Mouse (Mus musculus) liver, embryonic 13.5 days (tissue): ENCODE measurements around the gene Arl13a. TPM values are rescaled to one million over a fixed set of nuclear protein-coding genes. Genes with fewer than 3 reads are reported as not detected.

ENCODE experiments used
- ATAC-seq: fragments of 200-750 bp; cut with Nextera tagmentation; 2 replicates; pipeline ENCODE4 v1.8.0; 2017; ENCODE audit warnings: low read depth, mild to moderate bottlenecking, moderate number of reproducible peaks, moderate library complexity
- DNase-seq: peaks from one replicate; pipeline ENCODE4 v3.0.0; 2022
- H3K27ac ChIP-seq: fragments of 300-500 bp; sonication (generic); 2 replicates; pipeline ENCODE4 v1.5.1; 2015; ENCODE audit warnings: moderate library complexity, mild to moderate bottlenecking, inconsistent platforms
- H3K27me3 ChIP-seq: fragments of 300-500 bp; sonication (generic); 2 replicates; pipeline ENCODE4 v1.6.1; 2015; ENCODE audit warnings: mild to moderate bottlenecking, inconsistent platforms
- H3K36me3 ChIP-seq: fragments of 300-500 bp; sonication (generic); 2 replicates; pipeline ENCODE4 v1.6.1; 2015; ENCODE audit warnings: mild to moderate bottlenecking, inconsistent platforms
- H3K4me1 ChIP-seq: fragments of 300-500 bp; sonication (generic); replicated peaks from 2 replicates; pipeline ENCODE4 v1.6.1; 2015; ENCODE audit warnings: inconsistent platforms
- H3K4me2 ChIP-seq: fragments of 300-500 bp; sonication (generic); 2 replicates; pipeline ENCODE4 v1.6.1; 2015; ENCODE audit warnings: inconsistent platforms, mild to moderate bottlenecking, moderate library complexity
- H3K4me3 ChIP-seq: fragments of 300-500 bp; sonication (generic); replicated peaks from 2 replicates; pipeline ENCODE4 v1.5.1; 2015; ENCODE audit warnings: mild to moderate bottlenecking, inconsistent platforms
- H3K9ac ChIP-seq: fragments of 300-500 bp; sonication (generic); 2 replicates; pipeline ENCODE4 v1.6.1; 2015; ENCODE audit warnings: mild to moderate bottlenecking, inconsistent platforms
- H3K9me3 ChIP-seq: fragments of 300-500 bp; sonication (generic); replicated peaks from 2 replicates; pipeline ENCODE4 v1.6.1; 2016; ENCODE audit warnings: inconsistent platforms
- WGBS: fragments of 180-500 bp; shearing (Covaris S2); methylation state at CpG from one replicate; pipeline ENCODE4 v1.1.7; 2015; ENCODE audit not compliant: insufficient replicate concordance; 5-methylcytosine and 5-hydroxymethylcytosine counted together
- polyA plus RNA-seq: library from polyadenylated mRNA; unstranded; fragments of >200 nt; fragmentation: Nextera tagmentation; extraction: Ambion mirVana; gene quantifications from 2 replicates; pipeline ENCODE4 v1.2.1, GENCODE M21; 2015

Arl13a gene
- polyA plus RNA-seq, 1 experiment from 2014 or later, result not detected

GRCm38 (mm10) chrX:134211151-134211642, 23.9 kb downstream of the Arl13a start:
- DNase-seq (no peak), ATAC-seq (no peak)
- no peak overlapping the region for H3K4me3 ChIP-seq
- no peak overlapping the region for H3K4me2 ChIP-seq
- H3K36me3 ChIP-seq, result no peaks in the 10 kb centered on the region
- 76% methylated on average over 7 of the region's 7 CpGs for WGBS
- H3K4me1 ChIP-seq, result peaks cover 6% of the 10 kb centered on the region
- no peak overlapping the region for H3K27ac ChIP-seq
- no peaks in the 10 kb centered on the region for H3K27me3 ChIP-seq
- no peak overlapping the region for H3K9ac ChIP-seq
- no peaks in the 10 kb centered on the region for H3K9me3 ChIP-seq

- Histone ChIP-seq H3K4me3 (no peak overlapping the region), H3K9ac (no peak overlapping the region), H3K36me3 (no peaks in the 10 kb centered on the region), H3K4me2 (no peak overlapping the region), H3K27ac (peak overlapping the region; percentile 48), H3K4me1 (peaks cover 16% of the 10 kb centered on the region), H3K9me3 (no peaks in the 10 kb centered on the region), H3K27me3 (no peaks in the 10 kb centered on the region)
- 37% methylated on average over 4 of the region's 4 CpGs for WGBS
- DNase-seq (peak; percentile 7), ATAC-seq (peak; percentile 88)
These were observed 30.9 kb downstream of the Arl13a start for GRCm38 (mm10) chrX:134218161-134218560.

GRCm38 (mm10) chrX:134220618-134221017, 33.3 kb downstream of the Arl13a start:
- no peak overlapping the region for H3K27ac ChIP-seq
- H3K4me3 ChIP-seq, result no peak overlapping the region
- no peak overlapping the region for H3K9ac ChIP-seq
- 40% methylated on average over 3 of the region's 3 CpGs for WGBS
- H3K27me3 ChIP-seq, result no peaks in the 10 kb centered on the region
- DNase-seq, result no peak
- no peaks in the 10 kb centered on the region for H3K36me3 ChIP-seq
- H3K4me1 ChIP-seq, result peaks cover 16% of the 10 kb centered on the region
- ATAC-seq, result no peak; the same call in 1 of the 2 replicates
- no peaks in the 10 kb centered on the region for H3K9me3 ChIP-seq
- no peak overlapping the region for H3K4me2 ChIP-seq

- WGBS, result 65% methylated on average over 4 of the region's 4 CpGs
- Histone ChIP-seq H3K4me3 (no peak within 1 kb of the TSS), H3K27ac (no peak within 1 kb of the TSS), H3K4me2 (no peak within 1 kb of the TSS), H3K27me3 (no peaks in the 10 kb centered on the region), H3K9me3 (no peaks in the 10 kb centered on the region), H3K36me3 (no peaks in the 10 kb centered on the region), H3K9ac (no peak within 1 kb of the TSS), H3K4me1 (peaks cover 16% of the 10 kb centered on the region)
- ATAC-seq (no peak), DNase-seq (no peak)
These were observed 34.6 kb downstream of the Arl13a start, which contains the start of gene Nox1 for GRCm38 (mm10) chrX:134221856-134222255. TSS of gene Nox1 (minus strand) at chrX:134221956.

GRCm38 (mm10) chrX:134233048-134233447, 45.7 kb downstream of the Arl13a start:
- Histone ChIP-seq H3K27me3 (no peaks in the 10 kb centered on the region), H3K9me3 (no peaks in the 10 kb centered on the region), H3K36me3 (no peaks in the 10 kb centered on the region), H3K4me3 (no peak overlapping the region), H3K9ac (no peak overlapping the region), H3K4me2 (no peak overlapping the region), H3K4me1 (peaks cover 4% of the 10 kb centered on the region; the same call in 1 of the 2 replicates), H3K27ac (no peak overlapping the region)
- WGBS, result 52% methylated on average over 1 of the region's 1 CpGs
- ATAC-seq (peak; percentile 60), DNase-seq (no peak)

- Histone ChIP-seq H3K9me3 (no peaks in the 10 kb centered on the region), H3K27me3 (no peaks in the 10 kb centered on the region), H3K9ac (no peak overlapping the region), H3K4me3 (no peak overlapping the region), H3K4me1 (peaks cover 2% of the 10 kb centered on the region; the same call in 1 of the 2 replicates), H3K36me3 (peaks cover 17% of the 10 kb centered on the region), H3K27ac (no peak overlapping the region), H3K4me2 (no peak overlapping the region)
- ATAC-seq (no peak), DNase-seq (no peak)
- 84% methylated on average over 10 of the region's 10 CpGs for WGBS
These were observed 51.0 kb downstream of the Arl13a start for GRCm38 (mm10) chrX:134238266-134238665.

GRCm38 (mm10) chrX:134245946-134246345, 58.6 kb downstream of the Arl13a start:
- WGBS, result 83% methylated on average over 10 of the region's 10 CpGs
- no peaks in the 10 kb centered on the region for H3K4me1 ChIP-seq
- no peak for DNase-seq
- H3K27ac ChIP-seq, result no peak overlapping the region
- no peak overlapping the region for H3K9ac ChIP-seq
- H3K4me3 ChIP-seq, result no peak overlapping the region
- ATAC-seq, result no peak
- no peaks in the 10 kb centered on the region for H3K9me3 ChIP-seq
- H3K4me2 ChIP-seq, result no peak overlapping the region
- peaks cover 13% of the 10 kb centered on the region for H3K36me3 ChIP-seq
- H3K27me3 ChIP-seq, result no peaks in the 10 kb centered on the region

- H3K9ac ChIP-seq, result no peak overlapping the region
- ATAC-seq, result no peak
- no peak overlapping the region for H3K4me2 ChIP-seq
- H3K9me3 ChIP-seq, result no peaks in the 10 kb centered on the region
- H3K27ac ChIP-seq, result no peak overlapping the region
- no peak overlapping the region for H3K4me3 ChIP-seq
- H3K27me3 ChIP-seq, result no peaks in the 10 kb centered on the region
- DNase-seq, result no peak
- H3K4me1 ChIP-seq, result no peaks in the 10 kb centered on the region
- H3K36me3 ChIP-seq, result peaks cover 6% of the 10 kb centered on the region; the same call in 1 of the 2 replicates
- 70% methylated on average over 2 of the region's 2 CpGs for WGBS
These were observed 60.9 kb downstream of the Arl13a start for GRCm38 (mm10) chrX:134248202-134248601.

Other genes with a start within 250 kb of the Arl13a start
- gene Sytl4, start 205.7 kb upstream of the Arl13a start, polyA plus RNA-seq, result 1.4 and 1.7 TPM in 2 replicates
- 25.3 and 32.1 TPM in 2 replicates for gene Cstf2, start 128.3 kb upstream of the Arl13a start, polyA plus RNA-seq
- 0.09 TPM in 1 of 2 replicates, not detected in the other for gene Xkrx, start 25.4 kb upstream of the Arl13a start, polyA plus RNA-seq
- not detected in 2 replicates for gene Nox1, start 34.5 kb downstream of the Arl13a start, polyA plus RNA-seq
- 8.7 and 10.6 TPM in 2 replicates for gene Trmt2b, start 89.5 kb downstream of the Arl13a start, polyA plus RNA-seq
- 0.47 and 1.0 TPM in 2 replicates for gene Tmem35a, start 107.7 kb downstream of the Arl13a start, polyA plus RNA-seq
- 24.0 and 27.0 TPM in 2 replicates for gene Cenpi, start 120.6 kb downstream of the Arl13a start, polyA plus RNA-seq
- gene Drp2, start 217.1 kb downstream of the Arl13a start, polyA plus RNA-seq, result 0.07 and 0.20 TPM in 2 replicates